Comparison of ENCODE assay signal across 14 mouse cellular contexts in genomic region chr14:8297889-8298293, GRCm38 (mm10). TPM values are rescaled to one million over a fixed set of nuclear protein-coding genes. Genes with fewer than 3 reads are reported as not detected.
DNase-seq lines count a peak whose midpoint lies in the region; ATAC-seq and TF ChIP-seq lines count a peak whose summit lies in the region.
"Had no signal": no experiment of that assay in that cellular context is flagged by ENCODE, and none has a peak within 500 bp of the region (broad histone marks: within the 10 kb centered on the region; RNA-seq: fewer than 3 reads in every experiment).

No protein-coding gene starts in this region.

- TF ChIP-seq POLR2A in liver, adult 2 months (IDR thresholded peaks at IDR 0.05; ENCODE audit: extremely low read depth, insufficient read depth, low read length) = no peak
- no peak for TF ChIP-seq POLR2A in brain, embryonic 14.5 days (IDR thresholded peaks at IDR 0.05; ENCODE audit: borderline replicate concordance, extremely low read depth, insufficient read depth, insufficient read length, poor library complexity, severe bottlenecking)

- H3K9me3 ChIP-seq in liver, embryonic 12.5 days (replicated peaks) = no peaks in the 10 kb centered on the region
- no peaks in the 10 kb centered on the region for H3K9me3 ChIP-seq in lung, postnatal 0 days (ENCODE audit: low read length)
- no peaks in the 10 kb centered on the region for H3K9me3 ChIP-seq in forebrain, embryonic 13.5 days (replicated peaks)

- no peak overlapping the region for H3K4me2 ChIP-seq in liver, embryonic 12.5 days
- no peak overlapping the region for H3K4me2 ChIP-seq in lung, postnatal 0 days (replicated peaks; ENCODE audit: low read depth, low read length)
- H3K4me2 ChIP-seq in forebrain, embryonic 13.5 days = no peak overlapping the region

- H3K79me2 ChIP-seq in liver, adult 2 months (ENCODE audit: control insufficient read depth, insufficient read depth, low read length) = no peaks in the 10 kb centered on the region

- no peaks in the 10 kb centered on the region for H3K36me3 ChIP-seq in liver, adult 2 months (ENCODE audit: control insufficient read depth, insufficient read depth, low read length)
- H3K36me3 ChIP-seq in liver, embryonic 12.5 days = no peaks in the 10 kb centered on the region
- no peaks in the 10 kb centered on the region for H3K36me3 ChIP-seq in lung, postnatal 0 days (ENCODE audit: insufficient read depth, low read length)
- H3K36me3 ChIP-seq in forebrain, embryonic 13.5 days (ENCODE audit: poor library complexity, severe bottlenecking) = no peaks in the 10 kb centered on the region

- H3K27ac ChIP-seq in liver, adult 2 months (replicated peaks; ENCODE audit: insufficient read depth, low read depth, low read length) = no peak overlapping the region
- no peak overlapping the region for H3K27ac ChIP-seq in liver, embryonic 12.5 days
- H3K27ac ChIP-seq in lung, postnatal 0 days (ENCODE audit: low read length) = no peak overlapping the region
- H3K27ac ChIP-seq in forebrain, embryonic 13.5 days = no peak overlapping the region
- H3K27ac ChIP-seq: gastrocnemius, adult 2 months had no signal

- no peak for TF ChIP-seq CTCF in liver, adult 2 months (IDR thresholded peaks at IDR 0.05; ENCODE audit: low read depth, low read length)
- TF ChIP-seq CTCF in brain, embryonic 14.5 days (IDR thresholded peaks at IDR 0.05; ENCODE audit: borderline replicate concordance, extremely low read depth, insufficient read depth, insufficient read length) = no peak
- no peak for TF ChIP-seq CTCF in lung, postnatal 0 days (IDR thresholded peaks at IDR 0.05)

- 29% methylated on average over 5 of the region's 5 CpGs for WGBS in liver, adult 2 months
- 52% methylated on average over 5 of the region's 5 CpGs for WGBS in liver, embryonic 12.5 days (ENCODE audit: insufficient replicate concordance)
- WGBS in lung, postnatal 0 days = 47% methylated on average over 5 of the region's 5 CpGs
- 82% methylated on average over 5 of the region's 5 CpGs for WGBS in forebrain, embryonic 13.5 days

- H3K4me3 ChIP-seq in liver, adult 2 months (ENCODE audit: insufficient read depth, low read depth, low read length) = no peak overlapping the region
- no peak overlapping the region for H3K4me3 ChIP-seq in liver, embryonic 12.5 days
- no peak overlapping the region for H3K4me3 ChIP-seq in lung, postnatal 0 days (ENCODE audit: low read depth, low read length)
- no peak overlapping the region for H3K4me3 ChIP-seq in forebrain, embryonic 13.5 days
- H3K4me3 ChIP-seq: gastrocnemius, adult 2 months had no signal

- no peaks in the 10 kb centered on the region for H3K27me3 ChIP-seq in liver, adult 2 months (ENCODE audit: control insufficient read depth, insufficient read depth, low read length)
- H3K27me3 ChIP-seq in liver, embryonic 12.5 days (replicated peaks) = no peaks in the 10 kb centered on the region; the same call in 1 of the 2 replicates
- no peaks in the 10 kb centered on the region for H3K27me3 ChIP-seq in lung, postnatal 0 days (replicated peaks; ENCODE audit: insufficient read depth, low read length)
- H3K27me3 ChIP-seq in forebrain, embryonic 13.5 days = peaks cover 5% of the 10 kb centered on the region; the same call in 1 of the 2 replicates

- no peak for TF ChIP-seq EP300 in lung, postnatal 0 days (IDR thresholded peaks at IDR 0.05)

- H3K9ac ChIP-seq in liver, adult 2 months (ENCODE audit: low read depth, low read length) = no peak overlapping the region
- H3K9ac ChIP-seq in liver, embryonic 12.5 days = no peak overlapping the region
- H3K9ac ChIP-seq in lung, postnatal 0 days (replicated peaks; ENCODE audit: low read depth) = no peak overlapping the region
- H3K9ac ChIP-seq in forebrain, embryonic 13.5 days = no peak overlapping the region

- peak; percentile 35 for DNase-seq in adrenal gland, postnatal 10 days
- DNase-seq in adrenal gland, adult 8-10 months = no peak
- peak; percentile 69 for DNase-seq in liver, adult 2 months (ENCODE audit: extremely low read depth, low read depth, low spot score)
- DNase-seq in brain, embryonic 14.5 days (ENCODE audit: low read depth) = peak; percentile 50
- DNase-seq in lung, postnatal 0 days (ENCODE audit: low spot score) = peak; percentile 32
- no peak for DNase-seq in retina, embryonic 14.5 days (ENCODE audit: low spot score)
- DNase-seq: adrenal gland, postnatal 14 days; cerebellum, adult 2 months; gastrocnemius, adult 2 months had no signal

- H3K4me1 ChIP-seq in liver, adult 2 months (ENCODE audit: control insufficient read depth, insufficient read depth, low read length) = peaks cover 10% of the 10 kb centered on the region; the same call in 1 of the 2 replicates
- no peaks in the 10 kb centered on the region; the same call in 1 of the 2 replicates for H3K4me1 ChIP-seq in liver, embryonic 12.5 days
- H3K4me1 ChIP-seq in lung, postnatal 0 days (ENCODE audit: insufficient read depth, low read depth, low read length) = no peaks in the 10 kb centered on the region
- peaks cover 6% of the 10 kb centered on the region for H3K4me1 ChIP-seq in forebrain, embryonic 13.5 days

- no peak; the same call in 1 of the 2 replicates for ATAC-seq in liver, embryonic 12.5 days
- ATAC-seq in lung, postnatal 0 days = 0 out of 2 replicates have a peak, but pooled peaks have one; percentile 14
- ATAC-seq in forebrain, embryonic 13.5 days = no peak
- ATAC-seq: inflammation-experienced regulatory T-cells, adult 6 months had no signal

RNA-seq across cellular contexts. Expression of gene Fam107a, which starts 19.9 kb away (rescaled TPM):
- total RNA-seq in adrenal gland, postnatal 10 days (2021) = 1 to 10 TPM; 2.0 to 5.2 TPM
- 1 to 10 TPM; 3.7 to 6.7 (median 5.6) TPM for total RNA-seq in adrenal gland, adult 8-10 months (2022)
- total RNA-seq in liver, adult 2 months (2014; rRNA removed) = 0.27 TPM in 1 of 2 replicates, not detected in the other
- polyA plus RNA-seq in liver, adult 2 months (2012; rRNA removed) = not detected in 2 replicates
- polyA plus RNA-seq in liver, embryonic 12.5 days (2016; fragmentation: Nextera tagmentation; extraction: Ambion mirVana) = 0.05 TPM in 1 of 2 replicates, not detected in the other
- 0.57 and 0.72 TPM in 2 replicates for polyA plus RNA-seq in brain, embryonic 14.5 days (2012; rRNA removed)
- 0.21 and 0.56 TPM in 2 replicates for polyA plus RNA-seq in lung, postnatal 0 days (2015; fragmentation: Nextera tagmentation; extraction: Ambion mirVana)
- 0.26 and 0.30 TPM in 2 replicates for polyA plus RNA-seq in forebrain, embryonic 13.5 days (2015; fragmentation: Nextera tagmentation; extraction: Ambion mirVana)
- total RNA-seq: megakaryocyte progenitor cell, adult 5-6 weeks had no signal
- polyA plus RNA-seq: inflammation-experienced regulatory T-cells, adult 6 months had no signal

RNA-seq across cellular contexts. Expression of gene Acox2, which starts 38.7 kb away (rescaled TPM):
- 10 to 100 TPM; 16.0 to 37.1 TPM for total RNA-seq in adrenal gland, postnatal 10 days (2021)
- under 1 TPM in 3 of 4 experiments, not detected in 1; 0.21 to 0.46 (median 0.26) TPM for total RNA-seq in adrenal gland, adult 8-10 months (2022)
- total RNA-seq in liver, adult 2 months (2014; rRNA removed) = 213 and 244 TPM in 2 replicates
- polyA plus RNA-seq in liver, adult 2 months (2012; rRNA removed) = 301 and 313 TPM in 2 replicates
- 2.8 and 3.5 TPM in 2 replicates for polyA plus RNA-seq in liver, embryonic 12.5 days (2016; fragmentation: Nextera tagmentation; extraction: Ambion mirVana)
- polyA plus RNA-seq in brain, embryonic 14.5 days (2012; rRNA removed) = not detected in 2 replicates
- polyA plus RNA-seq in lung, postnatal 0 days (2015; fragmentation: Nextera tagmentation; extraction: Ambion mirVana) = 6.3 and 7.2 TPM in 2 replicates
- polyA plus RNA-seq in forebrain, embryonic 13.5 days (2015; fragmentation: Nextera tagmentation; extraction: Ambion mirVana) = not detected in 2 replicates
- total RNA-seq: megakaryocyte progenitor cell, adult 5-6 weeks had no signal
- polyA plus RNA-seq: heart, embryonic 14.5 days; inflammation-experienced regulatory T-cells, adult 6 months had no signal

Comparison
In these comparisons a context has a peak if more than half of its experiments do, and no peak if none do; other contexts are left out.
1. DNase-seq: peak in adrenal gland, postnatal 10 days (single experiment), liver, adult 2 months (single experiment), brain, embryonic 14.5 days (single experiment) and lung, postnatal 0 days (single experiment); none in adrenal gland, adult 8-10 months (single experiment) and retina, embryonic 14.5 days (single experiment).
2. RNA of gene Acox2, which starts 38.7 kb away (polyA plus RNA-seq): 301 to 313 TPM in liver, adult 2 months; 6.3 to 7.2 TPM in lung, postnatal 0 days, 2.8 to 3.5 TPM in liver, embryonic 12.5 days, not detected in brain, embryonic 14.5 days and not detected in forebrain, embryonic 13.5 days; every median in the first group is over 10 times any median in the second.